Mouse (Mus musculus) ES-CJ7 (cell line): ENCODE data around the gene Myf5.

Experiments used
- DNase-seq: peaks from one replicate; pipeline ENCODE4 v3.0.0; 2011; ENCODE audit warnings: low read depth, low spot score

Myf5 gene

DNA sequence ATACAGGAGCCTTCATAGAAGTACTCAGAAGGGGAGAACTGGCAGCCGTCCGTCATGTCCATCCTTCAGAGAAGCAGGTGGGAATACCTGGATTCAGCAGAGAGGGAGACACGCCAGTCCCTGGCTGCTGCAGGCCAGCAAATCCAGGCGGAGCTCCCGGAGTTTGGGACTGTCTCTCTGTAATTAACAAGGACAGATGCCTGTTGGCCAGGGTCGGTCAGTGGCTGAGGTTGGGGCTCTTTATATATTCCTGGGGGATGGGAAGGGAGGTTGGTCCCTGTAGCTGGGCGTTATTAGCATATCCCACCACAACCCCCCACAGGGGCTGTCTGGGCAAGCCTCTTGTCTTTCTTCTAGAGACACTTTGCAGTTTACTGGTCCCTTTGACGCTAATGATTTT is at the start of gene Myf5:
Gene Myf5, minus strand, starts transcription at position 265 of the 400 bp plus-strand sequence.
- no peak for DNase-seq

DNA sequence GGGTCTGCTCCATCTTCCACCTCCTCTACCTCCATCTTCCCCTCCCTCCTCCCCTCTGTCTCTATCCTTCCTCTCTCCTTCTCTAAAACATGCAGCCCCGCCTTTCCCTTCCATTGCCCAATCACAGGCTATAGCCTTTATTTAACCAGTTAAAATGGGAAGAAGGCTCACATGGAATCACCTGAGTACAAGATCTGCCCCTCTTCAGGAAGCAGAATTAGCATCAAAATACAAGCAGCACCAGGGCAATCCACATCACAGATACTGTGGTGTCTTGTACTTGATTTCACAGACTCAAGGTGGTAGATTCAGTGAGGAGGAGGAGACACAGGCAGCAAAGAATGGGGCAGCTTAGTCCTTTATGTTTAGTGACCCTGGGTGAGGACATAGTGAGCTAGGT is 42.8 kb upstream of the Myf5 start:
- peak; percentile 71 for DNase-seq

DNA sequence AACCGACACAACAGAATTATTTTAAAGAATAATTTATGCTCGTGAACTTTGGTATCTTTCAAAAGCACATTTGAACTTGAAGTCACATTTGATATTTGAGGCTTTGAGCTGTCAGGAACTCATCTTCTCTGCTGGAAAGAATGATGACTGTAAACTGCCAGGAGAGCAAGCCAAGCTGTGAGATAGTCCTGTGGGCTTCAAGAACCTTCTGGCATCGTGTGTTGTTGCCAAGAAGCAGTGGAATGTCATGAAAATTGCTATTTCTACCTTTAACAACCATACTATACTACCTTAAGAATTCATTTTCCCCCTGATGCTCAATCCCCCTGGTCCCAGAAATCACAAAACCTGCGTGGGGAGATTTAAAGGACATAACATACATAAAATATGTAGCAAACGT is 33.3 kb upstream of the Myf5 start:
- DNase-seq: no peak

DNA sequence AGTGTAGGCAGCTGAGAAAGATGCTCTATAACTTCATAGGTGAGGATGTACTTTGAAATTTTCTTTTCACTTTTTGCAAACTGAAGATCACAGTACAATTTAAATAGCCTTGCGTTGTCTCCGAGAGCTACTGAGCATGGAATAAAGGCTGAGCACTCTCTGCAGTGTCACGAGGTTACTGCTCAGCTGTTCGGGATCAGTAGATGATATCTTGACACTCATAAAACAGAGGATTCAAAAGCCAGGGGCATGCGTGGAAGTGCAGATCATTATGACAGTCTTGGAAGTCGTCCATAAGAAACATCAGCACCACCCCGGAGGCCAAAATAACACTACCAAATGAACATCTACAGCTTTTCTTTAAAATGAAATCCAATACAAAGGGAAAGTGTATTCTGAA is 30.7 kb upstream of the Myf5 start:
- DNase-seq: no peak

GRCm38 (mm10) chr10:107514735-107515134 is 28.8 kb upstream of the Myf5 start:
- DNase-seq: no peak

DNA sequence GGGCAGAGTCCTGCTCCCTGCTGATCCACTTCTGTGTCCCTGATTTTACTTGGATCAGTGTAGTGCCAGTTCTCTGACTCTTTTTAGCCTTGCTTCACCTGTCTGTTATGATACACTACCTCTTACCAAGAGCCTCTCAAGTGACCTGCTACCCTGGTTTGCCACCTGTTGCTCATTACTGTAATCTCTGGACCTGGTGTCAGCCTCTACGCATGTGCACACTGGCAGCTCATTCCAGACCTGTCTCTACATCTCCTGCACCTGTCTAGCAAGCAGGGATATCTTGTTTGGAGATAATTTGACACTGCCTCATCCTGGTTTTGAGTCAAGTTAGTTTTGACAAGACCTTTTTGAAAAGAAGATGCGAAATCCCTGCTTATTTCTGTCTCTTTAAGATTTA is 20.5 kb upstream of the Myf5 start:
- DNase-seq: no peak

GRCm38 (mm10) chr10:107503430-107503829 is 17.5 kb upstream of the Myf5 start:
- DNase-seq: no peak

DNA sequence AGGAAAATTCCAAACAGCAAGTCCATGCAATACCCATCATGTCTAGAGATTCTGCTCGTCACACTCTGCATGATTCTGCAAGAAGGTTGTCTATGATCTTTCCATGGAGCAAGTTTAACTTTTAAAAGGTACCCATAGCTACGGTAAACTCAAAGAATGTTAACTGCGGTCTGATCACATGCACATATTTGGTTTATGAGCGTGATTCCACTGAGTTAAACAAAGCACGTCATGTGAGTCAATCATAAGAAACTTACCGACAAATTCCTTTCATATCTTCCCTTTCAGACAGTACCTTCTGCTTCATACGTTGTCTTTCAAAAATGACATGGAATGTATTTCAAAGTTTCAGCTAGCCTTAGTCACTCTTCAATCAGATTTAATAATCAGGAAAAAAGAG is 16.3 kb upstream of the Myf5 start:
- no peak for DNase-seq

- DNase-seq: no peak
These were observed 13.7 kb upstream of the Myf5 start for GRCm38 (mm10) chr10:107499656-107500055.

DNA sequence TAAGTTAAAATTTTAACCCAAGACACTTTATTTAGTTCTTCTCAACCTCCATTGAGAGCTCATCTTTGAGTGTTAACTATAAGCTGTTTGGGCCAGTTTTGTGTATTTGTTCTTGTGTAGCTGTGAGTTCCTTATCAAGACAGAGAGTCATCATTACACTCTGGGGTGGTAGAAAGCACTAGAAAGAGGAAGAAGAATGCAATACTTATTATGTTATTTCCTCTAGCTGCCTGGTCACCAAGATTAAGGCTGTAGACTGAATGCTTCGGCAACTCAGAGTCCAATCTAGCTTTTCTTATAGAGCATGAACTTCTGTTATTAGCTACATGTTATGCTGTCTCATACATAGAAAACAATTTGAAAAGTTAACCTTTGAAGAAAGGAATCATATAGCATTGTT is 10.5 kb upstream of the Myf5 start:
- DNase-seq: no peak

- no peak for DNase-seq
These were observed 8.6 kb upstream of the Myf5 start, which contains the start of gene Myf6 for GRCm38 (mm10) chr10:107494568-107494967. Gene Myf6, minus strand, starts transcription at chr10:107494737.

GRCm38 (mm10) chr10:107493580-107494474 is 7.9 kb upstream of the Myf5 start:
- DNase-seq: peak; percentile 36

DNA sequence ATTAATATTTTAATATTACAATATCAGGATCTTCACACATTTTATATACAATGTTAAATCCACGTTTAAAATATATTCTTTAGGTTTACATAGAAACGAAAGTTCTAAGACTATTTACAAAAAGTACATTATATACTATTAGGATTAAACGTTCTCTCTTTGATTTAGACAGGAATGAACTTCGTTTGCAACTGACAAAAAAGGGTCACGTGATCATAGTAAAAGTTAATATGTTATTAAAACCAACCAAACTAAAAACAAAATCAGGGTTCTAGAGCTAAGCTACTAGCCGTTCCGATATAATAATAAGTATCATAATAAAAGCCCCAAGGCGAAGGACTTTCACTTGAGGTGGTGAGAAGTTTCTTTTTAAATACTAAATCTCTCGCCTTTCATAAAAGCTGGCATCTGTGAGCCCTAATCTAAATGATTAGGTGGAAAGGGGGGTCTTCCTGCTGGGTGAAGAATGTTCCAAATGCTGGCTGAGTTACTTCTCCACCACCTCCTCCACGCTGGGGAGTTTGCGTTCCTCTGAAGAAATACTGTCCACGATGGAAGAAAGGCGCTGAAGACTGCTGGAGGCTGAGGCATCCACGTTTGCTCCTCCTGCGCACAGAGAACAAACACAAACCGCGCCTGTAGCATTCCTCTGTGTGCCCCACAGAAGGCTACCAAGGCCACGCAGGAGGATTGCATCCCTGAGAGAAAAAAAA is 7.1 kb upstream of the Myf5 start:
- peak; percentile 27 for DNase-seq

GRCm38 (mm10) chr10:107488654-107489315 is 2.9 kb upstream of the Myf5 start:
- DNase-seq: peak; percentile 27

DNA sequence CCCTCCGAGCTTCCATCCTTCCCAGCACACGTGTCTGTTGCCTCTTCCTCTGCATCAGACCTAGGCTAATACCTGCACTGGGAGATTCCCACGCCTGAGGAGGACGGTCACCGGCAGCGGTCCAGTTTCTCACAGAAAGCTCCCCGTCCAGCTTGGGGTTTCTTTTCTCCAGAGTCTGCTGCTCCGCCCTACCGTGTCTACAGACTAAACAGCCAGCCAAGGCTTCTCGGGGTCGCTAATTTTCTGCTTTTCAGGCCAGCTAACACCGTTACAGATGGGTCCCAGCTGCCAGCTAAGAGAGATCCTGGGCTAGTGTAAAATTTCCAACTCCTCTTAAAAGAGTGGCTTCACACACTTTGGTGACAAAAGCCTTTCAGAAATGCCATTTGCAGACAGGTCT is 836 bp upstream of the Myf5 start:
- DNase-seq: no peak

DNA sequence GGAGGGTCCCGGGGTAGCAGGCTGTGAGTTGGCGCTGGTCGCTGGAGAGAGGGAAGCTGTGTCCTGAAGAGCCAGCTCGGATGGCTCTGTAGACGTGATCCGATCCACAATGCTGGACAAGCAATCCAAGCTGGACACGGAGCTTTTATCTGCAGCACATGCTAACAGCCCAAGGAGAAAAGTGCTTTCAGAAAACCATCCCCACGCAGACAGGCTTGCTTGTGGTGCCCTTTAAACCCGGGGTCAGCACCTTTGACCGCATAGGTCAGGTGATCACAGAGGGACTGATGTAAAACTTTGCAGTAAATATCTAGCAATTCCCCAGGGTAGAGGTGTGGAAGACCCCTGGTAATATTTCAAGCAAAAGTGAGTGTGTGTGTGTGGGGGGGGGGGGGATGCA is 1.9 kb downstream of the Myf5 start:
- no peak for DNase-seq

GRCm38 (mm10) chr10:107473497-107473896 is 12.4 kb downstream of the Myf5 start:
- DNase-seq: peak; percentile 12

DNA sequence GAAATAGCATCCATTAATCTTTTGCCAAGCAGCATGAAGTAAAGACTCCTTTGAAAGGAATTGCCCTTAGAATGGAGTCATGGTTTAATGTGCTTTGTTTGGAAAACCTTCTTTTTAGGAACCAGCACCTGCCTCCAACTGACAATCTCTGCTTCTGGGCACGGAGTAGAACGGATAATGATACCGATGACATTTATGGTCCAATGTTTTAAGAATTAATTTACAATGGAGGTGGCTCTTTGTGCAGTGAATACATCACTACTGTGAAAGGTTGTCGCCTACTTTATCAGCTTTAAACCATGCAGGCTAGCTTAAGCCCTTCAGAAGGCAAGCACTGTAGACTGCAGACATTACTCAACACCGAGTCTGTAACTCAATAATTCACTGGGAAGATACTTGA is 14.2 kb downstream of the Myf5 start:
- DNase-seq: no peak

- DNase-seq: no peak
These were observed 18.1 kb downstream of the Myf5 start for GRCm38 (mm10) chr10:107467819-107468218.

DNA sequence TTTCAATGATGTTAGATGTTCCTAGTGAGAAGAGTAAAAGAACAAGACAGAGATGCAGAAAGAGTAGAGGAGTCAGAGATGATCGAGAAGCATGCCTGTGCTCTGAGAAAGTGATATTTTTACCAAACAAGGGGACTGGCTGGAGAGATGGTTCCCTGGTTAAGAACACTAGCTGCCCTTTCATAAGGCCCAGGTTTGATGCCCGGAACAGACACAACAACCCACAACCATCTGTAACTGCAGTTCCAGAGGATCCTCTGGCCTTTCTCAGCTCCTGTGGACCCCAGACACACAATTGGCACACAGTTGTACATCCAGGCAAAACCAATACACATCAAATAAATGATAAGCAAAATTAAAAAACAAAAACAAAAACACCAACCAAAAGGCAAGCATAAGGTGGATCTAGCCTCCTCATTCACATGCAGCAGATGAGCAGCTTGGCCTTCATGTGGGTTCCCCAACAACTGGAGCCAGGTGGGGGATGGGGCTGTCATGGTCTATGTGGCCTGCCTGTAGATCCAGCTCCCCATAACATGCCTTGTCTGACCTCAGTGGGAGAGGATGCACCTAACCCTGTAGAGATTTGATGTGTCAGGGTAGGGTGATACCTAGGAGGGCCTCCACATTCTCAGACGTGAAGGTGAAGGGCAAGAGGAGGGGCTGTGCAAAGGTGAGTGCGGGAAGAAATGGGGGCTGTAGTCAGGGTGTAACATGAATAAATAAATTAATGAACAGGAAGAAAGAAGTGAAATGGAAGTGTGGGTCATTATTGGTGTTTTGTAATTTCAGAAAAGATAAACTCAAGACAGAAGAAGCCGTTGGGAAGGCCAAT is 36.2 kb downstream of the Myf5 start:
- no peak for DNase-seq

DNA sequence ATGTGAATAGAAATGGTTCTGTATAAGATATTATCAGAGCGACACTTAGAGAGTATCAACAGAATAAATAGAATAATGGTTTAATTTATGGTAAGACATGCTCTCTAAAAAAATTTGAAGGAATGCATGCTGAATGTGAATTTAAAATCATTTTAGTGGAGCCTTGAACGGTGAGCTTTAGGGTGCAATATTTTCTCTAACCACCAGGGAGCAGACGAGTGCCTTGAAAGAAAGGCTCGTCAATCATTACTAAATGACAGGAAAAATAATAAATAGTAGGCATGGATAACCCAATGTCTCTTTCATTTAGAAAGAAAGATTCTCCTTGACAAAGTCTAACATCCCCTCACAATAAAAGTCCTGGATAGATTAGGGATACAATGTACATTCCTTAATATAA is 43.2 kb downstream of the Myf5 start:
- peak; percentile 9 for DNase-seq
